ENCODE assay signal across 8 mouse cellular contexts in the genomic region with DNA sequence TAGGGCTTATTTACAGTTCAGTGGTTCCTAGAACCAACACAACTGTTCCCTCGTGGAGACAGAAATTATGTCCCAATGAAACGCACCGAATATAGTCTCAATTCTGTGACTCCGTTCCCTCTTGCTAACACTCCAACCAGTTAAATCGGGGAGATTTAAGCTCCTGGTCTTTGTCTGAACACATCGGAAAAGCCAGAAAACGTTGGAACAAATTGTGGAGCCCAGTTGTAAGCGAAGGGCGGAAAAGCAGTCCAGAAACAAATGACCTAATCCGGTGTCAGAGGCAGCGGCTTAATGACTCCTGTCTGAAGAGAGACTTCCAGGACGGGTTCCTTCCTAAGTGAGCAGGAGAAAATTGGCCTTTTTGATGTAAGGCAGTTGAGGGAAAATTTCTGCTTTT.
DNase-seq lines count a peak whose midpoint lies in the region; ATAC-seq lines count a peak whose summit lies in the region.

No protein-coding gene starts in this region.

- no peaks in the 10 kb centered on the region for H3K36me3 ChIP-seq in embryonic facial prominence, embryonic 12.5 days
- H3K36me3 ChIP-seq in heart, embryonic 12.5 days = no peaks in the 10 kb centered on the region
- H3K36me3 ChIP-seq in limb, embryonic 10.5 days = no peaks in the 10 kb centered on the region
- no peaks in the 10 kb centered on the region for H3K36me3 ChIP-seq in midbrain, embryonic 14.5 days (ENCODE audit: control insufficient read depth, insufficient read depth, low read length)

- H3K27ac ChIP-seq in embryonic facial prominence, embryonic 12.5 days = peak overlapping the region; percentile 63
- H3K27ac ChIP-seq in heart, embryonic 12.5 days (ENCODE audit: poor library complexity, severe bottlenecking) = no peak overlapping the region; the same call in 1 of the 2 replicates
- H3K27ac ChIP-seq in limb, embryonic 10.5 days = peak overlapping the region; percentile 68
- H3K27ac ChIP-seq in midbrain, embryonic 14.5 days (replicated peaks; ENCODE audit: low read depth, low read length) = no peak overlapping the region

- peak overlapping the region; percentile 20 for H3K4me3 ChIP-seq in embryonic facial prominence, embryonic 12.5 days
- peak overlapping the region; percentile 32 for H3K4me3 ChIP-seq in heart, embryonic 12.5 days
- H3K4me3 ChIP-seq in limb, embryonic 10.5 days = peak overlapping the region; percentile 45
- peak overlapping the region; percentile 22 for H3K4me3 ChIP-seq in midbrain, embryonic 14.5 days (replicated peaks; ENCODE audit: low read depth, low read length)

- intact Hi-C loops in left cerebral cortex, postnatal 4 days (cut with DNase I) = no loop called here
- intact Hi-C loops in gastrocnemius, postnatal 14 days (cut with DNase I; ENCODE audit: low total_unique reads) = no loop called here

- H3K9me3 ChIP-seq in embryonic facial prominence, embryonic 12.5 days = no peaks in the 10 kb centered on the region
- peaks cover 5% of the 10 kb centered on the region; the same call in 1 of the 2 replicates for H3K9me3 ChIP-seq in heart, embryonic 12.5 days (replicated peaks)
- H3K9me3 ChIP-seq in limb, embryonic 10.5 days (replicated peaks) = no peaks in the 10 kb centered on the region
- H3K9me3 ChIP-seq in midbrain, embryonic 14.5 days (ENCODE audit: control insufficient read depth, low read length) = no peaks in the 10 kb centered on the region

- H3K4me2 ChIP-seq in embryonic facial prominence, embryonic 12.5 days (replicated peaks) = peak overlapping the region; percentile 47
- peak overlapping the region; percentile 62 for H3K4me2 ChIP-seq in heart, embryonic 12.5 days
- H3K4me2 ChIP-seq in midbrain, embryonic 14.5 days (ENCODE audit: low read length) = peak overlapping the region; percentile 55

- no peak for ATAC-seq in embryonic facial prominence, embryonic 12.5 days (ENCODE audit: insufficient number of reproducible peaks, insufficient read depth, low FRiP score, low TSS enrichment)
- no peak for ATAC-seq in heart, embryonic 12.5 days (ENCODE audit: insufficient number of reproducible peaks, low FRiP score)
- ATAC-seq in midbrain, embryonic 14.5 days (ENCODE audit: low FRiP score, low TSS enrichment) = no peak

- H3K27me3 ChIP-seq in embryonic facial prominence, embryonic 12.5 days = no peaks in the 10 kb centered on the region
- no peaks in the 10 kb centered on the region for H3K27me3 ChIP-seq in heart, embryonic 12.5 days (replicated peaks)
- no peaks in the 10 kb centered on the region for H3K27me3 ChIP-seq in limb, embryonic 10.5 days (ENCODE audit: low read depth, poor library complexity, severe bottlenecking)
- H3K27me3 ChIP-seq in midbrain, embryonic 14.5 days (ENCODE audit: control insufficient read depth, insufficient read depth, low read length) = no peaks in the 10 kb centered on the region

- 6% methylated on average over 12 of the region's 12 CpGs for WGBS in embryonic facial prominence, embryonic 12.5 days
- WGBS in heart, embryonic 12.5 days = 16% methylated on average over 12 of the region's 12 CpGs
- 11% methylated on average over 12 of the region's 12 CpGs for WGBS in limb, embryonic 10.5 days
- WGBS in midbrain, embryonic 14.5 days = 6% methylated on average over 12 of the region's 12 CpGs

- no peak overlapping the region for H3K9ac ChIP-seq in embryonic facial prominence, embryonic 12.5 days
- H3K9ac ChIP-seq in heart, embryonic 12.5 days = peak overlapping the region; percentile 13
- H3K9ac ChIP-seq in midbrain, embryonic 14.5 days (replicated peaks; ENCODE audit: low read length) = peak overlapping the region; percentile 34; the same call in 1 of the 2 replicates

- peaks cover 22% of the 10 kb centered on the region for H3K4me1 ChIP-seq in embryonic facial prominence, embryonic 12.5 days
- H3K4me1 ChIP-seq in heart, embryonic 12.5 days (replicated peaks) = peaks cover 24% of the 10 kb centered on the region
- peaks cover 37% of the 10 kb centered on the region for H3K4me1 ChIP-seq in limb, embryonic 10.5 days
- peaks cover 7% of the 10 kb centered on the region; the same call in 1 of the 2 replicates for H3K4me1 ChIP-seq in midbrain, embryonic 14.5 days (ENCODE audit: control insufficient read depth, insufficient read depth, low read length)

- DNase-seq in limb, embryonic 10.5 days (ENCODE audit: low spot score) = peak; percentile 53
- peak; percentile 68 for DNase-seq in midbrain, embryonic 14.5 days
- DNase-seq in left cerebral cortex, postnatal 4 days = no peak
- DNase-seq in spleen, postnatal 36 days (ENCODE audit: low spot score in 2 of 2) = no peak
- no peak for DNase-seq in layer of hippocampus, adult 11-12 months (ENCODE audit: low spot score)
- no peak for DNase-seq in gastrocnemius, postnatal 14 days

Comparison
In these comparisons a context has a peak if more than half of its experiments do, and no peak if none do; other contexts are left out.
1. H3K27ac ChIP-seq: peak in embryonic facial prominence, embryonic 12.5 days (single experiment) and limb, embryonic 10.5 days (single experiment); none in heart, embryonic 12.5 days (single experiment) and midbrain, embryonic 14.5 days (single experiment).
2. DNase-seq: peak in limb, embryonic 10.5 days (single experiment) and midbrain, embryonic 14.5 days (single experiment); none in left cerebral cortex, postnatal 4 days (single experiment), spleen, postnatal 36 days (0 of 2), layer of hippocampus, adult 11-12 months (single experiment) and gastrocnemius, postnatal 14 days (single experiment).
3. Peak in every context shown above with its lines, with median percentiles within 50 percentile points of each other: H3K4me2 ChIP-seq and H3K4me3 ChIP-seq.